Mouse (Mus musculus): ENCODE results near the gene Krt33a.

DNA sequence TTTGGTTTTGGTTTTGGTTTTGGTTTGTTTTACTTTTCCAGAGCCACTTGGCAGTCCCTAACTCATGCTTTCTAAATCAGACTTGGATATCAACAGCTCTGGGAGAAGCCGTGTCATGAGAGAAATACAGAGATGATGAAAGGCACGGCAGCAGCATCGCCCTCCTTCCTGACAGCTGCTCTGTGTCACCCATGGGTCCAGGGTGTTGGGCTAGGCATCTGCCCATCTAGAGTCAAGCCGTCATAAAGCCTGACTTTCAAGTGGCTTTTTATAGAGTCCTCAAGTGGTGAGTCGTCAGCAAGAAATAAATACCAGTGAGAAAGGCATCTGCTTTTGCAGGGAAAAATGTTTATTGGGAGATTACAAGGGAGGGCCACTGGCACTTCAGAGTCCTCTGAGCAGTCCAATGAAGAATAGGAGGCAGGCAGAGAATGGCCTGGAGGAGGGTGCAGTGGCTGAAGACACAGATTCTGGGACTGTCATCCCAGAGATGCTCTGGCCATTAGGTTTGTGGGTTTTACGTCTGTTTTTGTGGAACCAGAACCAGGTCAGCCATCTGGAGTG lies 30.4 kb upstream of the Krt33a start:
- TF ChIP-seq CTCF (IDR thresholded peaks at IDR 0.05; ENCODE audit: insufficient read depth, low read depth, low read length): no peak
- no peak for TF ChIP-seq POLR2A (IDR thresholded peaks at IDR 0.05; ENCODE audit: insufficient read depth, low read depth, low read length)

Measured in olfactory bulb, adult 2 months (tissue).